Mouse (Mus musculus) cerebellum, adult 2 months (tissue): ENCODE data around the gene Exoc6.

Experiments used
- CTCF ChIP-seq: fragments of 200-500 bp; IDR thresholded peaks from 2 replicates; pipeline ENCODE4 v1.5.1; 2011; ENCODE audit warnings: low read depth, mild to moderate bottlenecking, control low read depth, low read length, moderate library complexity, borderline replicate concordance; ENCODE audit not compliant: insufficient read depth
- POLR2A ChIP-seq: fragments of 200-500 bp; IDR thresholded peaks from 2 replicates; pipeline ENCODE4 v1.6.1; 2011; ENCODE audit warnings: low read length, control low read depth, borderline replicate concordance; ENCODE audit not compliant: insufficient read depth

DNA sequence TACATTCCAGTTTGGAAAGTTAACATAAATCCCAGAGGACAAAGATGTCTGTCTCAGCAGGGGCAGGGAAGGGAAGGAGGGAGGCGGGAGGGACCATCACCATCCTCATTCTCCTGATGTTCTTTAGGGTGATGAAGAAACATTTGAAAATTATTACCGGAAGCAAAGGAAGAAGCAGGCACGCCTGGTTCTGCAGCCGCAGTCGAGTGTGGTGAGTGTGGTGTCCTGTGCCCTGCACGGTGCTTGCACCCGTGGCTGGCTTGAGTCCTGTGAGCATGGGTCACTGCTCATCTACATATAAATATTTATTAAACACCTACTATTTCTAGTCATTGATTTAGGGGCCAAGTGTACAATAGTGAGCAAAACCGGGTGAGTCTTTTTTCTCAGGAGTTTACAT is 35.5 kb downstream of the Exoc6 start:
- no peak for TF ChIP-seq POLR2A
- TF ChIP-seq CTCF: no peak
